Mouse (Mus musculus) adrenal gland (tissue): ENCODE data around the gene Trp53inp2.

ENCODE experiments used
- intact Hi-C: fragments of 180-260 bp; cut with DNase I; formaldehyde crosslinking; loops from one replicate; pipeline ENCODE4 v1.15.1; 2025
- microRNA-seq, 2 experiments: library from miRNA; unstranded; fragments of <30 nt; microRNA quantifications; one replicate each; pipeline ENCODE4; 2019

Gene Trp53inp2

DNA sequence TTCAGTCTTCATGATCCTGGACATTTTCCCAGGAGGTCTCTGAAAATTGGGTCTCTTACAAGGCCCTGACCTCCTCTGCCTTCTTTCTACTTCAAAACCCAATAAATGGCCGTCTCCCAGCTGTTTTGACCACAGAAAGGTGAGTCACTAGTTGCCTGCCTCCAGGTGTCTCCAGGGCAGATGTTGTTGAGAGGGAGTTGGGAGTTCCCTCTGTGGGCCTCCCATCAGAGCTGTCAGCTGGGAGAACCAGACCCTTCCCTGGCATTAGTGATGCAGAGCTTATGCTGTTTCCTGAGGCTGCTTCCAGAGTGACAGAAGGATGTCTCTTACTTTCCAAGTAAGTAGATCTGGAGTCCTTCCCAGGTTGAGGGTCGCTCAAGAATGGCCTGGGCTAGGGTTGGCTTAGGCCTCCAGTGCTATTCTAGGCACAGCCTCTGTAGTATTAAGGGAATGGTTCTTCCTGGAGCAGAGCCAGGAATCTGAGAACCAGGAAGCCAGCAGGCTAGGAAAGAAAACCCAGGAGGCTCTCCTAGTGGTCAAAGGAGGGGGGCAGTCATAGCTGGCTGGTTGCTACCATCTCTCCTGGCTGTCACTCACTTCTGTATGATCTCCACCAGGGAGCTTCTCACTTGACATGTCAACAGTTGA is 2.1 kb downstream of the Trp53inp2 start:
- intact Hi-C loops: no loop called here

DNA sequence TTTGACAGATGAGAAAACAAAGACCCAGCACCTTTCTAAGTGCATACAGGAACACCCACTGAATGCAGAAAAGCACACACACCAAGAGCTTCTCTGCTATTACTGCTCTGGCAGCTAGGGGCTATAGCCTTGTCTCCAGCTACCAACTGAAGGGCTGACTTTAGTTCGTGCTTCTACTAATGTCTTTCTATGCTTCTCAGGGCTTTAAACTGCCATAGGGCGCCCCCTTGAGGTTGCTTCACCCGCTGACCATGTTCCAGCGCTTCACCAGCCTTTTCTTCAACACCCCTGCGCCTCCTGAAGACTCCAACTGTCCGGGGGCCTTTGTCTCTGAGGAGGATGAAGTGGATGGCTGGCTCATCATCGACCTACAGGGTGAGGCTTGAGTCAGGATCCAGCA is 4.2 kb downstream of the Trp53inp2 start:
- intact Hi-C loops: loop anchor here (5.0 kb wide), 1 partner anchor 93 kb away; no protein-coding TSS in a partner anchor

DNA sequence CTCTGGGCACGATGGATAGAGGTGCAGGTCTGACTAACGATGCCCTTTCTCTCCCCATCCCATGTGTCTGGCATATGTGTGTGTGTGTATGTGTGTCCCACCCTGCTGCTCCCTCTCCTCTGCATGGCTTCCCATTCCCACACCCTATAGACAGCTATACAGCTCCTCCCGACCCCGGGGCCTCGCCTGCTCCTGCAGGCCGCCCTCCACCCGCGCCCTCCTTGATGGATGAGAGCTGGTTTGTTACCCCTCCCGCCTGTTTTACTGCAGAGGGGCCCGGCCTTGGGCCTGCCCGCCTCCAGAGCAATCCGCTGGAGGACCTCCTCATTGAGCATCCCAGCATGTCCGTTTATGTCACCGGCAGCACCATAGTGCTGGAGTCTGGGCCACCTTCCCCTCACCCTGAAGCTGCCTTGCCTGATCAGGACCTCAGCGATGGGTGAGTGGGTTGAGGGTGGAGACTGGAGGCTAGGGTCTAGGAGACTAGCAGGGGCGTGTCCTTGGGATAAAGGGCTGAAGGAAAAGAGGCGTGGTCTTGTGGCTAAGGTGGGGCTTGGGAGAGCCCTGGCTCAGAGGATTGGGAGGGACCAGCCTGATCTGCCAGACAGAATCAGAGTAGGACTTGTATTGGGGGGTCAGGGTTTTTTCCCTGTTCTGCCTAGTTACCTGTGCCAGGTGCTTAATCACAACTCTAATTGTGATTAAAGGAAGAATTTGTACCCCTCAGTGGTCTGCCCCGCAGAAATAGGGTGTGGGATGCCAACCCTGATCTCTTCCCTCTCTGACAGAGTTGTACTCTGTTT is 5.1 kb downstream of the Trp53inp2 start:
- intact Hi-C loops: loop anchor here (5.0 kb wide), 1 partner anchor 94 kb away; no protein-coding TSS in a partner anchor

DNA sequence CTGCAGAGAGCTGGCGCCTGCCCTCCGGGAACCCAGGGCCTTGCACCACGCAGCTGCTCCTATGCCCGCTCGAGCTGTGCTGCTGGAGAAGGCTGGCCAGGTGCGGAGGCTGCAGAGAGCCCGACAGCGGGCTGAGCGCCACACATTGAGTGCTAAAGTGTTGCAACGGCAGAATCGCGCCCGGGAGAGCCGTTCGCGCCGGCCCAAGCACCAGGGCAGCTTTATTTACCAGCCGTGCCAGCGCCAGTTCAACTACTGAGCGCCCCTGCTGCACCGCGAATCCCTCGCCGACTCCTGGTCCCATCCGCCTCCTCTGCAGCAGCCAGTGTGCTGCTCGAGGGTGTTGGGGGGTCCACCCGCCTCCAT is 5.7 kb downstream of the Trp53inp2 start:
- intact Hi-C loops: loop anchor here (5.0 kb wide), 1 partner anchor 94 kb away; no protein-coding TSS in a partner anchor

DNA sequence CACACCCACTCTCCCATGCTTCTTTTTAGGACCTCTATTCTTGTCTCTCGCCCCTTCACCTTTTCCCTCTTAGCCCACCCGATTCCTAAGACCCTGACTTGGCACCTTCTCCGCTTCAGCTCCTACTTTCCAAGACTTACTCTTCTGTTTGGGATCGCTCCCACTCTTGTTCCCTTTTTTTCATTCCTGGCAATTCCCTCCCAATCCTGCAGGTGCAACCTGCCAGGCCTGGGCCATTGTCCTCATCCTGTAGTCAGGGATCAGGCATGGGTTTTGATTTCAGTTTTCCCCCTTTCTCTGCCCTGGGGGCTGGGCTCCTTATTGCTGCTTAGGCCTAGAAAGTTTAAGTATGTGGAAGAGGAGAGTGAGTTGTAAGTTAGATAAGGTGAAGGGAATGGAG is 6.2 kb downstream of the Trp53inp2 start:
- intact Hi-C loops: loop anchor here (5.0 kb wide), 1 partner anchor 95 kb away; no protein-coding TSS in a partner anchor

DNA sequence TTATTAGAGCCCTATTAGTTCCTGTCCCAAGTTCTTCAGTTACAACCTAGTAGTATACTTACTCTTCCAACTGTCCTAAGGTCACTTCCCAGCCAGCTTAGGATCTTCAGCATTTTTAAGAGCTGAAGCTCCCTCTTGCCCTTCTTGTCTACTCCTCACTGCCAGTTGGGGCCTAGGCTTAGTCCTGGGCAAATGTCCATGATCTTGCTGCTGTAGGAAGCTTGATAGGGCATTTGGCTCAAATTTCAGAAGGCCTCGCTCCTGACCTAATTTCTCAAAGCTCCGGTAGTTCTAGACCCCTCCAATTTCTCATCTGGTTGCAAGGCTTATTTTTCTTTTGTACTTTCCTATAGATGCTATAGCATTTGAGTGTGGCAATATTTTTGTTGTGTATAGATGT is 7.7 kb downstream of the Trp53inp2 start:
- intact Hi-C loops: loop anchor here (5.0 kb wide), 1 partner anchor 96 kb away; no protein-coding TSS in a partner anchor

DNA sequence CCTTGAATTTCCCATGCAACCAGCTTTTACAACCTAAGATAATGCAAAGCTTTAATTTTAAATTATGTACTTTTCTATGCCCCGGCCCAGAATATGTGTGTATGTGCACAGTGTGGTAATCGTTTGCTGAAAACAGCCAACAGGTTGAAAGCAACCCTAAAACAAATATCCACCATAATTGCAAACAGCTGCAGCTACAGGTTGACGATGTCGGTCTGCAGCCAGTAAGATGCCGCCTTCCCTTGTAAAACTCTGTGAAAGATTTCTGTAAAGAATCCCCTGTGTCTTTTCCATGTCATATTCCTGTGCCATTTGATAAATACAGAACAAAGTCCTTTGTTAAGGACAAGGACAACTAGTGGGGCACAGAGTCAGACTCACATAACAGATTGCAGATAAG is 13.7 kb downstream of the Trp53inp2 start:
- intact Hi-C loops: no loop called here

DNA sequence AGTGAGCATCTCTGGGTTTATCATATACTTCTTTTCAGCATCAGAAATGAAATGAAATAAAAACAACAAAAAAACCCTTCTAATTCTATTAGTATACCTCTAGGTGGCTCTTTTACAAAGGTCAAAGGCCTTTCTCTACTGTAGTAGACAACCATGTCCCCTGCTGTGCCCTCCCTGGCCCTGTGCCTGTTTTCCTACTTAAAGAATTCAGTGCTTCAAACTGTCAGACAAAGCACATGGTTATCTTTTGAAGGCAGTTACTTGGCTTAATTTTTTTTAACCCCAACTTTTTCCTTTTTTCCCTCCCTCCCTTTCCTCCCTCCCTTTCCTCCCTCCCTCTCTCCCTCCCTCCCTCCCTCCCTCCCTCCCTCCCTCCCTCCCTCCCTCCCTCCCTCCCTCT is 19.4 kb downstream of the Trp53inp2 start:
- intact Hi-C loops: no loop called here

DNA sequence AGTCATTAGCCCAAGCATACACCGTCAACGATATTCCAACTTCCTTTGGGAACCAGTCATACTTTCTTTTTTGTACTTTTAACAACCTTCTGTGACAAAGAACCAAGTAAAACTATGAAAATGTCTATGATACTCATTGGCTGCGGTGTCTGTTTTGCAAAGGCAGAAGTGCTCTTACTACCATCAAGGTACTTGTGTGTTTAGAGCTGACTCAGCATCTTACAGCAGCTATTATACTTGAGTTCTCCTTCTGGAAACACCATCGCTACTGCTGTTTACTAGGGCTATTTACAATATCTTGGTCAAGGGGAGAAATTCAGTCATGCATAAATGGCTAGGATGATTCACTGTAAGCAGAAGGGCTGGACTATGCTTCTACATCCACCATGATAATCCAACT is 21.1 kb downstream of the Trp53inp2 start:
- intact Hi-C loops: no loop called here

DNA sequence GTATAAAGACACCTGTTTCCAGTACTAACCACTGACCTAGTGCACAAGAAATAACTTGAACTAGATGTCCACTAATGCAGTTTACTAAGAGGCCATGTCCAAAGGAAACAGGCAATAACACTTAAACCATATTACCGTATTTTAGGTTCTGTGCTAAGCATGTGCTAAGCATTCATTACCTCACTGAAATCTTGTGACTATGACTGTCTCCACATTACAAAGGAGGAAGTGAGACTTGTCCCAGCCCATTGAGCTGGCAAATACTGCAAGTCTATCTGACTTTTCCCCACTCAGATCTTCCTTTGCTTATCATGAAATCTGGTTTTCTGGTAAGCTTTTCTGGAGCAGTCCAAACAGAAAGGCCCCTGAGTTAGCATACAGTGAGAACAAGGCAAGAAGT is 23.8 kb downstream of the Trp53inp2 start:
- intact Hi-C loops: no loop called here

DNA sequence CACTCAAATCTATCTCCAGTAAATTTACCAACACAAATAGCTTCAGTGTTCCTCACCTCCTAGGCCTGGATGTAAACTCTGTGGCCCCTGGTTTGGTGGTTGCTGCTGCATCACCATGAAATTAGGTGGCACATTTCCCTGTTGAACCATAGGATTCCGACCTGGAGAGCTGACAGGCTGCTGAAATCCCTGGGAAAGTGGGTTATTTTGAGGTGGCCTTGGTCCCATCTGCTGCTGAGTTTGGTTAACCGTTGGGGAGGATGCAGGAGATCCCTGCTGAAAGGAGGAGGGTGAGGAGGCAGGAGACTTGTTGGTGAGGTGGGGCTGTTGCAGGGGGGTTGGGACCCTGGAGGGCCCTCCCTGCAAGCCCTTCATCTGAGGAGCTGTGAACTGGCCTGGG is 40.1 kb downstream of the Trp53inp2 start:
- intact Hi-C loops: no loop called here

DNA sequence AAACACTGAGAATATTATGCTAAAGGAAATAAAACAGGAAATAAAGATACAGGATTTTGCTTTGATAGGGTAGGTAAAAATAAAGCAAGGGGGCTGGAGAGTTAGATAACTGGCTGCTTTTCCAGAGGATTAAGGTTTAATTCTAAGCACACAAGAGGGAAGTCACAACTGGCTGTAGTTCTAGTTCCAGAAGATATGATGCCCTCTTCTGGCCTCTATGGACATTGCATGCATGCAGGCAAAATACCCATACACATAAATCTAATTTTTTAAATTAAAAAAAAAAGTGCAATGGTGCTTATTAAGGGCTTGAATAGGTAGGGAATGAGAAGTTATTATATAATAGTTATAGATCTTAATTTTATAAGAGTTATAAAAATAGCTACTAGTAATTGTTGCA is 55.6 kb downstream of the Trp53inp2 start:
- intact Hi-C loops: no loop called here

Small RNA genes within 50 kb of the gene (microRNA-seq; reads per million reads assigned to microRNA genes)
- 0 reads per million in 2 experiments for gene Mir695
